Mouse (Mus musculus): Measurements from ENCODE around the gene Pcyt2.
A peak's percentile ranks its signal among the peaks of the same experiment; 100 is the strongest.

Gene Pcyt2

GRCm38 (mm10) chr11:120632559-120633519 lies 15.1 kb upstream of the Pcyt2 start:
- peak; percentile 50 to 63 for DNase-seq

GRCm38 (mm10) chr11:120631726-120632448 lies 14.2 kb upstream of the Pcyt2 start:
- DNase-seq: no peak

GRCm38 (mm10) chr11:120630881-120631725 lies 13.4 kb upstream of the Pcyt2 start:
- DNase-seq: no peak

DNA sequence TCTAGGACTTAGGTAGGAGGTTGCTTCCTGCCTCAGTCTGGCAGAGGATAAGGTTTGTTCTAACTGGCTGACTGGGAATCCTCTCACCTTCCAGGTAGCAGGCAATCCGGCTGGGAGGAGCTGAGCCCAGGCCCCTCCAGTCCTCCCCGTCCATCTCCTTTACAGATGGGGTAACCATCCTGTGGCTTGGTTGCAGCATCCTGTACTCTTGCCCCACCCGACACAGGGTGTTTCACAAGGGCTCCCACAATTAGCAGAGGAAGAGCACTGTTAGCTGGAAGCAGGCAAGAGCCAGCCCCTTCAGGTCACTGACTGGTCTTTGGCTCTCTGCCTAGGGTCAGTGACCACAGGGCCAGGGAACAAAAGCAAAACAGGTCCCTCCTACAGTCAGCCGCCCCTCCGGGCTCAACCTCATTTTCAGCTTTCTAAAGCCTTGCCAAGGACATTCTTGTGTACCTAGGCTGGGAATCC lies 12.7 kb upstream of the Pcyt2 start:
- no peak for DNase-seq

DNA sequence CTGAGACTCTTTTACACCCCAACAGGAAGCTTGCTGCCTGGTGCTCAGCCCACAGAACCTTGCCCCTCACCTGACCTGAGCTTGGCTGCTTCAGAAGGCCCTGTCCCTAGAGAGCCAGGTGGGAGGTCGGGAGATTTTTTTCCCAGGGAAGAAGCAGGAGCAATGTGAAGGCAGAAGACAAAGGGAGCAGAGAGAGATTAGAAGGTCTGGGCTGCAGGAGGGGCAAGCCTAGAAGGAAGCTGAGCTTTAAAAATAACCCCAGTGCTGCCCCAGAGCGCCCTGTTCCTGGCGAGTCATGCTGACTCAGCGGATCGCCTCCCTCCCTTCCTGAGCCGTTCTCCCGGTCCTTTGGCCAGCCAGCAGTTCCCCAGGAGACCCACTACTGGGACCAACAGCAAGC lies 12.2 kb upstream of the Pcyt2 start:
- no peak for DNase-seq

DNA sequence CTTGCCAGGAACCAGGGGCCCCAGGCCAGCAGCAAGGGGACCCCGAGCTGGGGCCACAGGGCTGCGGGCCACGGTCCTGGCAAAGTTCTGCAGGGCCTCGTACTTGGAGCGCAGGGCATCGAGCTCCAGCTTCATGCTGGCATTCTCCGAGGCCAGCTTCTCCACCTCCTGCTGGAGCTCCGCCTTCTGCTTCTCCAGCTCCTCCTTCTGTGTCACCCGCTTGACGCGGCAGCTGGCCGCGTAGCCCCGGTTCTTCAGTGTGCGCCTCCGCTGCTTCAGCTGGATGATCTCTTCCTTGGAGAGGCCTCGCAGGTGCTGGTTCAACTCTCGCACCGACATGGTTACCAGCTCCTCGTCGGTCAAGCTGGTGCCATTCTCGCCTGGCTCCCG lies 11.6 kb upstream of the Pcyt2 start:
- DNase-seq: peak; percentile 70 to 75

GRCm38 (mm10) chr11:120628601-120629340 lies 11.0 kb upstream of the Pcyt2 start:
- DNase-seq: no peak

DNA sequence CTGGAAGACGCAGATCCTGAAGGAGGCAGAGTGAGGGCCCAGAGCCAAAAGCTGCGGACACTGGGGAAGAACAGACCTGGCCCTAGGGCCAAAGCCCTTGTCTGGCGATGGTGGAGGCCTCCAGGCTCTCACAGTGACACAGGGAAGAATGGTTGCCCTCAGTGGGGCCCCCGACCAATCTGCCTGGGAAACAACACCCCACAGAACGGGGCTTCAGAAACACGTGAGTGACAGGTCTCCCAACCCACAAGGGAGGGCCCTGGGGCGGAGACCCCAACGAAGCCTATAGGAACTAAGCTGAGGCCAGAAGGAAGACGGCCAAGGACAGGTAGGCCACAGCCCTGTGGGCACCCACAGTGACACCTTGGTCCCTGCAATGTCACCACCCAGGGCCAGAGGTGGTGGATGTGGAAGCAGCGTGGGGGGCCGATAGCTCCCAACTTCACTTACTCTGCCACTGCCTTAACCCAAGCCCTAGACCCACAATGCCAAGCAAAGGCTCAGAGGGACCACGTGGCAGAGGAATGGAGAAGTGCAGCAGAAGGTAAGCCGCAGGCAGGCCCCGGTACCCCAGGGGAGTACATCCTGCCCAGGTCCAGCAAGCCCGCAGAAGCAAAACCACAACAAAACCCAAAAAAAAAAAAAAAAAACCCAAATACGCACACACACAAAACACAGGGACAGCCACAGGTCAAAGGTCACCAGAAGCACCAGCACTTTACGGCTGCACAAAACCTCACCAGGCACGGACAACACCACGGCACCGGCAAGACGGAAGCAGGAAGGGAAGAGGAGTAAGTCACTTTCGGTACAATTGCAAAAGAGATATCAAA lies 9.9 kb upstream of the Pcyt2 start:
- peak; percentile 56 to 72 for DNase-seq

DNA sequence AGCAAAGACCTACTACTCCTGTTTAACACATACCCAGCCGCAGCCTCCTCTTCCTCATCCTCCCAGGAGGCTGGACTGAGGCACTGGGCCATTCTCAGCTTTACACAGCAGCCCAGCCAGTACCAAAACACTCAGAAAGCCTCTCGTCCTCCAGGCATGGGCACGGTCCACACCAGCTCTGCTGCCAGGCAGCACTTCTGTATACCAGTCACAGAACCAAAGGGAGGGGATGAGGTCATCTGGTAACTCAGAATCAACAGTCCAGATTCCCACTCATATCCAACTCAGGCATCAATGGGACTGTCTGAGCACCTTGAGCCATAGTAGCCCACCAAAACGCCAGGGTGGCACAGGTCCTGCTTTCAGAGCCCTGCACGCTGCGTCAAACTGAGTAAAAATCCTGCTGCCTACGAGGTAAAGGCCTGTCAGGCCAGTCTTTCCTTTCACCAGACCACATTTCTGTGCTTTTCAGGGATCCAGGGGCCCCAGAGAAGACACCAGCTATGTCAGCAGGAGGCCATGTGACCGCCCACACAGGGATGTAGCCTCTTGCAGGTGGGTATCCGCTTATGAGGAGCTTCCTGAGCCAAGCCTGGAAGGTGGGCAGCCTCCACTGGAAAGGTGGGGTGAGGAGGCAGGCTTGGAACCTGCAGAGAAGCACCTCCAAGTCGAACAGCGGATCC lies 9.2 kb upstream of the Pcyt2 start:
- no peak for DNase-seq

DNA sequence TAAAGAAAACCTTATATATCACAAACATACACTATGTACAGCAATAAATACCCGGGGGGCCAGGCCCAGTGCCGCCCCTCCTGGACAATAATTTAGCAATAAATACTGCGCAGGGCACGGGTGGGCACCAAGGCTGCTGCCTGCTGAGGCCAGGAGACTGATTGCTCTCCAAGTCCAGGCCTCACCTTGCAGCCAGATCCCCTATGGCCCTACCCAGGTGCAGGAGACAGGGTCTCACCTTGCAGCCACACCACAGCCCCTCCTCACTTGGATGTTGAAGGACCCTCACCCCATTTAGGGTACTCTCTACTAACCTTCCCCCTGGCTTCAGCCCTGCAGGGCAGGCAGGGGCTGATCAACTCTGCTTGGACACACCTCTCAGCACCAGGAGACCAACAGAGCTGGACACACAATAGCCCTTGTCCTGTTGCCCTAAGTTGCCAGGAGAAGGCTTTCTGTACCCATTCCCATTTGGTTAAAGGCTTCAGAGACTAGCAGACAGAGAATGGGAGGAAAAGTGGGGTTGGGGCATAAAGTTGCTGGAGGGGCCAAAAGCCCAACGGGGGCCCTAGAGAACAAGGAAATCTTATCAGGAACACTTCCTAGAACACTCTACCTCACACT lies 7.5 kb upstream of the Pcyt2 start, which contains the start of gene Sirt7:
Gene Sirt7, minus strand, starts transcription at position 89 of the 624 bp plus-strand sequence.
- DNase-seq: no peak

DNA sequence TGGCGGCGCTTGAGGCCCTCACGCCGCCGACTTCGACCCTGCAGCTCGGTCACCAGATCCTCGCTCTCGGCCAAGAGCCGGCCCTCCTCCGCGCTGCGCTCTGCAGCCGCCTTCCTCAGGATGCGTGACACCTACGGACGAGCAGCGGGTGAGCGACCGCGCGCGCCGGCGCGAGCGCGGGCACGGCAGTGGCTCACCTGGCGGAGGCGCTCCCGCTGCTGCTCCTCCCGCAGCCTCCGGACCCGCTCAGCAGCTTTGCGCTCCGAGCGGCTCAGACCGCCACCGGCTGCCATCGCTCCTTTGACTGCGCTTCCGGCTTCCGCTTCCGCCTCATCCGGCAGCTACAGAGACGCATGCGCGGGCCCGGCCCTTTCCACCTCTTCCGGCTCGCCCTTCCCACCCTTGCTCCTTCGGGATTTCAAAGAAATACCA lies 7.0 kb upstream of the Pcyt2 start:
- peak; percentile 77 to 82 for DNase-seq

GRCm38 (mm10) chr11:120623961-120624679 lies 6.4 kb upstream of the Pcyt2 start:
- peak; percentile 57 to 69 for DNase-seq

DNA sequence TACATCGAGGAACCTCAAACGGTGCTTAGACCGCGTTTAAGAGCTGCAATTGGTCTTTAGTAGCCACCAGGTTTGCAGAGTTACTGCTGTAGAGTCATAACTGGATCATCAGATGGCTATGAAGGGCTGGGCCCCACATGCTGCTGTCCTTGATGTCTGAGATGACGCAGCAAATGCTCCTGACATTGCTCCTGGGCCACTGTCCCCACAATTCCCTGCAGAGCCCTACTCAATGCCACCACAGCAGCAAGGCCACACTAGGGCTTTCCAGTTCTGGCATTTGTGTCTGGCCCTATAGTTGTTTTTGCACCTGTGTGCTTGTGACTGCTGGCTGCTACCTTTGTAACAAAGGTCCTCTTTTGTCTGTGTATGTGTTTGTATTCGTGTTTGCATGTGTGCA lies 5.1 kb upstream of the Pcyt2 start:
- DNase-seq: no peak

- DNase-seq: no peak
These were observed 2.5 kb upstream of the Pcyt2 start for GRCm38 (mm10) chr11:120620195-120620594.

GRCm38 (mm10) chr11:120618619-120619535 lies 1.1 kb upstream of the Pcyt2 start:
- DNase-seq: peak in 1 of 2 experiments; percentile 29

DNA sequence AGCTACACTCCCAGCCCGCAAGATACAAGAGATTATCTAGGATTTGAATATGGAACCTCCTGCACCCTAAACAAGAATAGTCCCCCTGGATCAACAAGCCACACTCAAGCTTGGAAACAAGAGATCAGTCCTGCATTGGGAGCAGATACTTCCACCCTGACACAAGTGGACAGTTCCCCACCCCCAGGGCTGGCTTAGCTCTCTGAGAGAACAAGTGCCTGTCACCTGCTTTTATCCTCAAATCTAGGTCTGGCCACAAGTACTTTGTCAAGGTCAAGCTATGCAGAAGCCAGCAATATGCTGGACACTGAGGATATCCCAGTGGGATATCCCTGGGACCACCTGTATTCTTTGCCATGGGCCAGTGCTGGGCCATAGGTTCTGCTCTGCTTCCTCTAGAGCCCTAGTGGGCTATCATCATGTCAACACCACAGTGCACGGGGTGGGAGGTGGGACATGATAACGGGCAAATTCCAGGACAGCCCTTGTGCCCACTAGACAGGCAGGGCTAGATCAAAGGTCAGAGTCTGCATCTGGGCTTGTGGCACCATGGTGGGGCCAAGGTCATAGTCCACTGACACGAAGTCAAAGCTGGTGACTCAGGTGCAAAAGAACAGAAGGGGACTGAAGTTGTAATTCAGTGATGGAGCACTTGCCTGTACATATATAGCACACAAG lies 980 bp downstream of the Pcyt2 start:
- DNase-seq: no peak

DNA sequence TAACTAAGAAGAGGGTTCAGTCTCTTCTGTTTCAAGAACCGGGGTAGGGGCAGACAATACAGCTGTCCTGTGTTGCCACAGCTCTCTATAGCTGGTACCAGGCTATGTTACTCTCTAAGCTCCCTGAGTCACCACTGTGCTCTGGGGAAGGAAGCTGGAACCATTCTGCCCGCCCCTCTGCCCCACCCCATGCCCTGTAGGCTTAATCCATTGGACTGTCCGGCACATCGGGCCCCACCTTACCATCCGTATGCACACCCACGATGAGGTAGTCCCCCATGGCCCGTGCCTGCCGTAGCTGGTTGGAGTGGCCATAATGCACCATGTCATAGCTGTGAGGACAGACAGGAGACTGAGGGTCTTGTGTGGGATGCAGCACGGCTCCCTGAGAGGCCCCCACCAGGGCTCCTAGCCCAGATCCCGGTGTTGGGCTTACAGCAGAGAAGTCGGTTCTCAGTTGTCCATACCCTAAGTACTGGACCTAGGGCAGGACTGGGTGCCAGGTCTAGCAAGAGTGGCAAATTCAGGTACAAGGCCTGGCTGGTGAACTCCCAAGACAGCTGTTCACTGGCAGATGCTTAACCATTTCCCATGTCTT lies 2.0 kb downstream of the Pcyt2 start:
- no peak for DNase-seq

Data from thymus, adult 18-20 months (tissue).